In the genomic region with DNA sequence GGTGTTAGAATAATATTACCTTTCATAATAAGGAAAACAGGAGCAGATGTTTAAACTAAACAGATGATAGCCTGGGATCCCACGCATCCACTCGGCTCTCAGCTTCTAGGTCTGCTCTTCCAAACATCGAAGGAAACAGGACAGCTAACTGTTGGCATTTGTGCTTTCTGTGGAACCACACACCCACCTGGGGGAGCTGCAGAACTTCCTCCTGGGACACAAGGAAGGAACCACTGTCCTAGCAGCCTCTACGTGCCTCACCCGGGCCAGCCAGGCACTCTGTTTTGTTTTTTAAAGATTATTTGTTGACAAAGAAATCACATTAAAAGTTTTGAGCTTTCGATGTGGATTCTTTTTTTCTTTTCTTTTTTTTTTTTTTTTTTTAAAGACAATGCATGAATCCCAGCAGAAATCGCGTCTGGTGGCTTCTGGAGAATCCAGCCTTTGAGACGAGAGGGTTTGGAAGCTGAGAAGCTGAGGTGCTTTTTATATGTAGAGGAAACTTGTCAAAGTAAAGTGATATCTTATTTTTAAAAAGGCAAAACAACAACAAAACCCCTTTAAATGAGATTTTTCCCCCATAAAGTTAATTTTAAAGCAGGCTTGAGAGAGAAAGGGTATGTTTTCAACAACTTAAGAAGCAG, we compare ENCODE assay signal across 8 mouse cellular contexts. TPM values are rescaled to one million over a fixed set of nuclear protein-coding genes. Genes with fewer than 3 reads are reported as not detected.
A peak's percentile ranks its signal among the peaks of the same experiment; 100 is the strongest.
DNase-seq lines count a peak whose midpoint lies in the region; ATAC-seq and TF ChIP-seq lines count a peak whose summit lies in the region.

No protein-coding gene starts in this region.

- H3K4me1 ChIP-seq in spleen, adult 2 months (ENCODE audit: control insufficient read depth, insufficient read depth, insufficient read length), result peaks cover 31% of the 10 kb centered on the region; the same call in 1 of the 2 replicates
- peaks cover 35% of the 10 kb centered on the region for H3K4me1 ChIP-seq in forebrain, postnatal 0 days (ENCODE audit: insufficient read depth)
- peaks cover 45% of the 10 kb centered on the region for H3K4me1 ChIP-seq in limb, embryonic 11.5 days (ENCODE audit: control insufficient read depth, insufficient read depth, low read length)
- H3K4me1 ChIP-seq in neural tube, embryonic 12.5 days, result peaks cover 51% of the 10 kb centered on the region

- H3K9me3 ChIP-seq in forebrain, postnatal 0 days (ENCODE audit: low read length), result no peaks in the 10 kb centered on the region
- no peaks in the 10 kb centered on the region for H3K9me3 ChIP-seq in limb, embryonic 11.5 days (ENCODE audit: control insufficient read depth, low read length)
- H3K9me3 ChIP-seq in neural tube, embryonic 12.5 days, result no peaks in the 10 kb centered on the region

- H3K4me3 ChIP-seq in spleen, adult 2 months (ENCODE audit: extremely low read depth, insufficient read depth, insufficient read length), result peak overlapping the region; percentile 64
- H3K4me3 ChIP-seq in forebrain, postnatal 0 days (ENCODE audit: low read depth, low read length), result peak overlapping the region; percentile 48
- H3K4me3 ChIP-seq in limb, embryonic 11.5 days (ENCODE audit: low read depth, low read length), result peak overlapping the region; percentile 58
- H3K4me3 ChIP-seq in neural tube, embryonic 12.5 days, result peak overlapping the region; percentile 57

- no peak for ATAC-seq in forebrain, postnatal 0 days
- ATAC-seq in limb, embryonic 11.5 days (ENCODE audit: insufficient number of reproducible peaks, low FRiP score, low TSS enrichment, low read depth), result no peak
- ATAC-seq in neural tube, embryonic 12.5 days (ENCODE audit: low FRiP score, low read depth), result no peak

- DNase-seq in spleen, adult 2 months (ENCODE audit: low read depth in 1 of 2, low spot score in 2 of 2), result no peak
- no peak for DNase-seq in spleen, adult 12 weeks (ENCODE audit: low spot score)
- no peak for DNase-seq in forebrain, postnatal 0 days
- no peak for DNase-seq in limb, embryonic 11.5 days (ENCODE audit: low spot score)
- no peak for DNase-seq in left cerebral cortex, postnatal 10 days (ENCODE audit: extremely low spot score in 1 of 2, low spot score in 2 of 2)
- DNase-seq in layer of hippocampus, adult 18-20 months (ENCODE audit: low spot score in 2 of 2), result no peak
- no peak for DNase-seq in cerebellum, adult 18-20 months

- no peak for TF ChIP-seq POLR2A in spleen, adult 2 months (IDR thresholded peaks at IDR 0.05; ENCODE audit: low read depth, low read length)

- H3K36me3 ChIP-seq in spleen, adult 2 months (ENCODE audit: control insufficient read depth, insufficient read depth, low read length), result no peaks in the 10 kb centered on the region
- no peaks in the 10 kb centered on the region for H3K36me3 ChIP-seq in forebrain, postnatal 0 days (ENCODE audit: insufficient read depth)
- no peaks in the 10 kb centered on the region for H3K36me3 ChIP-seq in limb, embryonic 11.5 days (ENCODE audit: control insufficient read depth, insufficient read depth, low read length)
- H3K36me3 ChIP-seq in neural tube, embryonic 12.5 days, result no peaks in the 10 kb centered on the region

- H3K4me2 ChIP-seq in forebrain, postnatal 0 days (ENCODE audit: low read depth), result peak overlapping the region; percentile 60
- peak overlapping the region; percentile 54 for H3K4me2 ChIP-seq in limb, embryonic 11.5 days (ENCODE audit: low read depth, severe bottlenecking)
- H3K4me2 ChIP-seq in neural tube, embryonic 12.5 days (replicated peaks), result peak overlapping the region; percentile 66

- TF ChIP-seq CTCF in spleen, adult 2 months (IDR thresholded peaks at IDR 0.05; ENCODE audit: extremely low read depth, insufficient read depth, insufficient read length, insufficient replicate concordance), result no peak
- TF ChIP-seq CTCF in forebrain, postnatal 0 days (IDR thresholded peaks at IDR 0.05; ENCODE audit: low read depth), result 0 out of 2 replicates have a peak, but pooled peaks have one; percentile 9

- intact Hi-C loops in left cerebral cortex, postnatal 10 days (cut with DNase I), result loop anchor here (5.0 kb wide), 1 partner anchor 42 kb away; no protein-coding TSS in a partner anchor

- 6% methylated on average over 9 of the region's 9 CpGs for WGBS in spleen, adult 2 months
- 10% methylated on average over 9 of the region's 9 CpGs for WGBS in forebrain, postnatal 0 days
- WGBS in limb, embryonic 11.5 days, result 21% methylated on average over 9 of the region's 9 CpGs
- WGBS in neural tube, embryonic 12.5 days, result 37% methylated on average over 9 of the region's 9 CpGs

- peak overlapping the region; percentile 45 for H3K9ac ChIP-seq in forebrain, postnatal 0 days
- H3K9ac ChIP-seq in limb, embryonic 11.5 days (ENCODE audit: low read length), result peak overlapping the region; percentile 86
- peak overlapping the region; percentile 80 for H3K9ac ChIP-seq in neural tube, embryonic 12.5 days

- no peaks in the 10 kb centered on the region for H3K27me3 ChIP-seq in spleen, adult 2 months (ENCODE audit: control insufficient read depth, insufficient read depth, low read length)
- H3K27me3 ChIP-seq in forebrain, postnatal 0 days (ENCODE audit: insufficient read depth, low read length), result no peaks in the 10 kb centered on the region
- no peaks in the 10 kb centered on the region for H3K27me3 ChIP-seq in limb, embryonic 11.5 days (ENCODE audit: control insufficient read depth, insufficient read depth, low read length)
- H3K27me3 ChIP-seq in neural tube, embryonic 12.5 days (replicated peaks), result no peaks in the 10 kb centered on the region

- peak overlapping the region; percentile 89 for H3K27ac ChIP-seq in spleen, adult 2 months (ENCODE audit: insufficient read depth, low read length)
- peak overlapping the region; percentile 60; the same call in 1 of the 2 replicates for H3K27ac ChIP-seq in forebrain, postnatal 0 days (ENCODE audit: low read depth, low read length)
- H3K27ac ChIP-seq in limb, embryonic 11.5 days (replicated peaks; ENCODE audit: low read depth, low read length), result peak overlapping the region; percentile 78
- no peak overlapping the region; the same call in 1 of the 2 replicates for H3K27ac ChIP-seq in neural tube, embryonic 12.5 days

RNA-seq across cellular contexts. Expression of a gene that starts 50.0 kb away (rescaled TPM):
- 36.1 and 43.6 TPM in 2 replicates for polyA plus RNA-seq in spleen, adult 2 months (2012; rRNA removed)
- 59.2 and 72.0 TPM in 2 replicates for total RNA-seq in forebrain, postnatal 0 days (2014; rRNA removed)
- 51.8 and 58.0 TPM in 2 replicates for polyA plus RNA-seq in forebrain, postnatal 0 days (2015; fragmentation: Nextera tagmentation; extraction: Ambion mirVana)
- polyA plus RNA-seq in limb, embryonic 11.5 days (2014; fragmentation: Nextera tagmentation; extraction: Ambion mirVana), result 98.4 and 101 TPM in 2 replicates
- 81.7 and 85.3 TPM in 2 replicates for polyA plus RNA-seq in neural tube, embryonic 12.5 days (2016; fragmentation: Nextera tagmentation; extraction: Ambion mirVana)
- 10 to 100 TPM; 42.7 to 51.8 TPM for total RNA-seq in left cerebral cortex, postnatal 10 days (2021)
- total RNA-seq in layer of hippocampus, adult 18-20 months (2021), result 10 to 100 TPM; 46.9 to 49.2 TPM
